Mouse (Mus musculus): Measurements from ENCODE around the gene Ubc. TPM values are rescaled to one million over a fixed set of nuclear protein-coding genes. Genes with fewer than 3 reads are reported as not detected.
"Not testable (repeated sequence)": the region's sequence is repeated elsewhere in the genome, so short reads cannot be mapped to it uniquely, and the experiment has no call there.

Ubc gene
- polyA plus RNA-seq, 1 experiment from 2014 or later: 893 TPM

GRCm38 (mm10) chr5:125388358-125389092, 1.5 kb downstream of the Ubc start:
- Histone ChIP-seq H3K4me3 (replicated peaks) (peak overlapping the region; percentile 100), H3K4me2 (peak overlapping the region; percentile 89), H3K27ac (peak overlapping the region; percentile 99), H3K9ac (peak overlapping the region; percentile 99; the same call in 1 of the 2 replicates), H3K4me1 (peaks cover 11% of the 10 kb centered on the region), H3K27me3 (replicated peaks) (no peaks in the 10 kb centered on the region), H3K36me3 (peaks cover 12% of the 10 kb centered on the region), H3K9me3 (no peaks in the 10 kb centered on the region)
- 18% methylated on average over 13 of the region's 13 CpGs for WGBS
- ATAC-seq (ENCODE audit: insufficient read depth, low FRiP score, low read depth): no peak

- H3K27ac ChIP-seq; H3K4me1 ChIP-seq; H3K9ac ChIP-seq; ATAC-seq (ENCODE audit: insufficient read depth, low FRiP score, low read depth); H3K4me2 ChIP-seq; H3K4me3 ChIP-seq (replicated peaks); H3K27me3 ChIP-seq (replicated peaks); H3K9me3 ChIP-seq: not testable (repeated sequence)
- 86% methylated on average over 5 of the region's 6 CpGs for WGBS
- peaks cover 12% of the 10 kb centered on the region for H3K36me3 ChIP-seq
These were observed 2.7 kb downstream of the Ubc start for GRCm38 (mm10) chr5:125387295-125387694.

DNA sequence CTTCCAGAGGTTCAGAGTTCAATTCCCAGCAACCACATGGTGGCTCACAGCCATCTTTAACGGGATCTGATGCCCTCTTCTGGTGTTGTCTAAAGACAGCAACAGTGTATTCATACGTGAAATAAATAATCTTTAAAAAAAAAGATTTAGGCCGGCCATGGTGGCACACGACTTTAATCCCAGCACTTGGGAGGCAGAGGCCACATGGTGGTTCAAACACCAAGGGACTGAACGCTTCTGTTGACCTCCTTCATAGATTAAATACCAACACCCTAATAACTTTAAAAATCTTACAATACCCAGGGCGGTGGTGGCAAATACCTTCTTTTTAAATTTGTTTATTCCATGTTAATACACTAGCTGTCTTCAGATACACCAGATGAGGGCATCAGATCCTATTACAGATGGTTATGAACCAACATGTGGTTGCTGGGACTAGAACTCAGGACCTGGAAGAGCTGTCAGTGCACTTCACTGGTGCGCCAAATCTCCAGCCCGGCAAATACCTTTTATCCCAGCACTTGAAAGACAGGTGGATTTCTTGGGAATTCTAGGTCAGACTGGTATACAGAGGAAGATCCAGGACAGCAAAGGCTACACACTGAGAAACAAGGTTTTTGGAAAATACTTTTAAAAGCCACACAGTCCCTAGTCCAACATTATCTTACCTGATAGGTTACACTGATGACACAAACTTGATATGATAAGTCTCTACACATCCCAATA, 4.6 kb downstream of the Ubc start:
- ATAC-seq (ENCODE audit: insufficient read depth, low FRiP score, low read depth): no peak
- 66% methylated on average over 8 of the region's 8 CpGs for WGBS
- H3K4me2 ChIP-seq: no peak overlapping the region

GRCm38 (mm10) chr5:125384512-125385214, 5.3 kb downstream of the Ubc start:
- Histone ChIP-seq H3K27me3 (replicated peaks) (no peaks in the 10 kb centered on the region), H3K4me2 (no peak overlapping the region), H3K9me3 (no peaks in the 10 kb centered on the region), H3K36me3 (peaks cover 12% of the 10 kb centered on the region), H3K4me1 (0 out of 2 replicates have a peak, but pooled peaks cover 3% of the 10 kb centered on the region), H3K9ac (no peak overlapping the region), H3K27ac (no peak overlapping the region), H3K4me3 (replicated peaks) (no peak overlapping the region)
- ATAC-seq (ENCODE audit: insufficient read depth, low FRiP score, low read depth): no peak
- 75% methylated on average over 2 of the region's 2 CpGs for WGBS

More for the DNA sequence above, 4.6 kb downstream of the Ubc start:
- Histone ChIP-seq H3K27me3 (replicated peaks) (no peaks in the 10 kb centered on the region), H3K9me3 (no peaks in the 10 kb centered on the region), H3K27ac (no peak overlapping the region), H3K4me1 (0 out of 2 replicates have a peak, but pooled peaks cover 3% of the 10 kb centered on the region), H3K4me3 (replicated peaks) (no peak overlapping the region), H3K9ac (no peak overlapping the region), H3K36me3 (peaks cover 12% of the 10 kb centered on the region)

GRCm38 (mm10) chr5:125383637-125384420, 6.2 kb downstream of the Ubc start:
- no peak for ATAC-seq (ENCODE audit: insufficient read depth, low FRiP score, low read depth)
- no peak overlapping the region for H3K27ac ChIP-seq
- H3K9ac ChIP-seq: no peak overlapping the region
- H3K36me3 ChIP-seq: peaks cover 12% of the 10 kb centered on the region
- no peaks in the 10 kb centered on the region for H3K27me3 ChIP-seq (replicated peaks)
- H3K4me1 ChIP-seq: 0 out of 2 replicates have a peak, but pooled peaks cover 3% of the 10 kb centered on the region
- H3K9me3 ChIP-seq: no peaks in the 10 kb centered on the region
- no peak overlapping the region for H3K4me2 ChIP-seq
- no peak overlapping the region for H3K4me3 ChIP-seq (replicated peaks)
- 70% methylated on average over 3 of the region's 3 CpGs for WGBS

GRCm38 (mm10) chr5:125382673-125383558, 7.1 kb downstream of the Ubc start:
- no peak overlapping the region for H3K27ac ChIP-seq
- no peak overlapping the region for H3K4me2 ChIP-seq
- 0 out of 2 replicates have a peak, but pooled peaks have one; percentile 32 for ATAC-seq (ENCODE audit: insufficient read depth, low FRiP score, low read depth)

DNA sequence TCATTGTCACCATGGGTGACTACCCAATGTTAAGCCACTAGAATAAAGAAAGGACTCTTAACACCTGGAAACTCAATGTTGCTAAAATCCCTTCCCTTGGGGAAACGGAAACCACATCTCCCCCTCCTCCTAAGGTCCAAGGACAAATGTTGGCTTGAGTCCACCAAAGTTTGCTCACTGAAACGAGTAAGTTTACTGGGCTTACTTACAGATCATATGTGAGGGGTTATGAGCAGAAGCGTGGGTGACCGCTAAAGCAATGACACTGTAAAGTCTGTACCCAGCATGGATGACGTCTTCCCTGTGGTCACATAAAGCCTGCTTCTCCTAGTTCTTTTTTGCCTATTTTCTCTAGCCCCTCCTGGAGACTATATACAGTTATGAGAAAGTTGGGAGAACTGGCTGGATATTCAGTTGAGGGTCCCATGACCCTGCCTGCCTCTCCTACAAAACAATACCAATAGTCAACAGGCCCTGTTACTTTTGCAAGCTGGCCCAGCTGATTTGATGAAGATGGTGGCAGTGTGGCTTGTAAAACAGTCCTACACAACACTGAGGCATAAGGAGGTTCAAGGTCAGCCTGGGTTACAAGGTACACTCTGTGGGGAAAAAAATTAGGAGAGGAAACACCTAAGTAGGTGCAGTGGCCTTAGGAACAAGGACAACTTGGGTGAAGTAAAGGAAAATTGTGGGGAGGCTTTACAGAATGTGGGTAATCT, 7.9 kb downstream of the Ubc start:
- Histone ChIP-seq H3K36me3 (peaks cover 12% of the 10 kb centered on the region), H3K27ac (no peak overlapping the region), H3K4me3 (replicated peaks) (no peak overlapping the region), H3K9ac (no peak overlapping the region), H3K4me1 (0 out of 2 replicates have a peak, but pooled peaks cover 3% of the 10 kb centered on the region), H3K27me3 (replicated peaks) (no peaks in the 10 kb centered on the region), H3K9me3 (no peaks in the 10 kb centered on the region), H3K4me2 (no peak overlapping the region)
- peak; percentile 10; the same call in 1 of the 2 replicates for ATAC-seq (ENCODE audit: insufficient read depth, low FRiP score, low read depth)
- 72% methylated on average over 5 of the region's 5 CpGs for WGBS

More at GRCm38 (mm10) chr5:125382673-125383558, 7.1 kb downstream of the Ubc start:
- Histone ChIP-seq H3K4me1 (0 out of 2 replicates have a peak, but pooled peaks cover 3% of the 10 kb centered on the region), H3K4me3 (replicated peaks) (no peak overlapping the region), H3K9ac (no peak overlapping the region), H3K36me3 (peaks cover 12% of the 10 kb centered on the region), H3K9me3 (no peaks in the 10 kb centered on the region), H3K27me3 (replicated peaks) (no peaks in the 10 kb centered on the region)
- WGBS: 51% methylated on average over 6 of the region's 6 CpGs

DNA sequence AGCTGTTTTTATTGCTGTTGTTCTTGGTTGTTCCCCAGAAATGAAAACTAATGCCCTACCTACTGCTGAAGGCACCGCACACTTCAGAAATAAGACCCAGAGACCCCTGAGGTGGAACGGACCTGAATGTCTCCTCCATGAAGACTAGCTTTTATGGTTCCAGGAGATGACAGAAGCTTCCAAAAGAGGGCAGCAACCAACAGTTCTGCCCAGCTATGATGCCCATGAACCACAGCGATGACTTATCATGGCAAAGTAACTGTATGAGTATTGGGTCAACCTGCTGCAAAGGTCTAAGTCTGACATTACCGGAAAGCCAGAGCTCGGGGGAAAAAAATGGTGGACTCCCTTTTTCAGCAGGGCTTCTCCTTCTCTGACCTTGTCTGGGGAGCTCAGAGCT, 11.1 kb downstream of the Ubc start:
- H3K36me3 ChIP-seq: no peaks in the 10 kb centered on the region
- no peaks in the 10 kb centered on the region for H3K27me3 ChIP-seq (replicated peaks)
- WGBS: 83% methylated on average over 5 of the region's 5 CpGs
- H3K4me1 ChIP-seq: no peaks in the 10 kb centered on the region
- no peak overlapping the region for H3K9ac ChIP-seq
- H3K4me2 ChIP-seq: no peak overlapping the region
- no peak overlapping the region for H3K27ac ChIP-seq
- no peak for ATAC-seq (ENCODE audit: insufficient read depth, low FRiP score, low read depth)
- H3K4me3 ChIP-seq (replicated peaks): no peak overlapping the region
- H3K9me3 ChIP-seq: no peaks in the 10 kb centered on the region

DNA sequence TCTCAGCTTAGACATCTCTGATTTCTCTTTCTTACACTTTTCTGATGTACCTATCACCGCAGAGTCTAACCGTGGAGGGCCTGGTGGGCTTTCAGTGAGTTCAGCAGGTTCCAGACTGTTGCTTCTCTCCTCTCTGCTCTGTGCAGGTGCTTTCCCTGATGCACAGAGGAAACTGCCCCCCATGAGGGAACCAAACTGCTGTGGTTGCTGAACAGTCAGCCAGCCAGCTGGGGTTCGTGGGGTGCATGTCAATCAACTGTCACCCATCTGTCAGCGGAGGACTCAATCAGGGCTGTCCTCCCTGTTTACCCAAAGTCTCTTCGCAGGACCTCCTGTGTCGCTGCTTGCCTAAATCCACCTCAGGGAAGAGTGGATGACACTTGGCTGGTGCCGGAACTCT, 12.8 kb downstream of the Ubc start:
- Histone ChIP-seq H3K4me1 (no peaks in the 10 kb centered on the region), H3K36me3 (no peaks in the 10 kb centered on the region), H3K4me2 (no peak overlapping the region), H3K27me3 (replicated peaks) (no peaks in the 10 kb centered on the region), H3K4me3 (replicated peaks) (no peak overlapping the region), H3K9me3 (no peaks in the 10 kb centered on the region), H3K27ac (no peak overlapping the region), H3K9ac (no peak overlapping the region)
- no peak for ATAC-seq (ENCODE audit: insufficient read depth, low FRiP score, low read depth)
- 68% methylated on average over 7 of the region's 7 CpGs for WGBS

- WGBS: 86% methylated on average over 2 of the region's 2 CpGs
- H3K4me3 ChIP-seq (replicated peaks): no peak overlapping the region
- no peaks in the 10 kb centered on the region for H3K9me3 ChIP-seq
- H3K4me1 ChIP-seq: no peaks in the 10 kb centered on the region
- no peak overlapping the region for H3K4me2 ChIP-seq
- no peaks in the 10 kb centered on the region for H3K27me3 ChIP-seq (replicated peaks)
- ATAC-seq (ENCODE audit: insufficient read depth, low FRiP score, low read depth): no peak
- H3K27ac ChIP-seq: no peak overlapping the region
- no peaks in the 10 kb centered on the region for H3K36me3 ChIP-seq
- H3K9ac ChIP-seq: no peak overlapping the region
These were observed 14.1 kb downstream of the Ubc start for GRCm38 (mm10) chr5:125375871-125376270.

All from stomach, embryonic 15.5 days (tissue).